Mouse (Mus musculus): ENCODE data around the gene Gm44965. TPM values are rescaled to one million over a fixed set of nuclear protein-coding genes. Genes with fewer than 3 reads are reported as not detected.
A peak's percentile ranks its signal among the peaks of the same experiment; 100 is the strongest.

Gene Gm44965
- total RNA-seq, 2 experiments from 2014 or later: not detected

GRCm38 (mm10) chr6:48636515-48636914 lies 42.8 kb downstream of the Gm44965 start:
- no peak for TF ChIP-seq CTCF (conservative IDR thresholded peaks at IDR 0.05)
- no peak overlapping the region for H3K27ac ChIP-seq
- no peak for DNase-seq (ENCODE audit: low spot score in 2 of 2)
- no peak overlapping the region for H3K4me3 ChIP-seq

DNA sequence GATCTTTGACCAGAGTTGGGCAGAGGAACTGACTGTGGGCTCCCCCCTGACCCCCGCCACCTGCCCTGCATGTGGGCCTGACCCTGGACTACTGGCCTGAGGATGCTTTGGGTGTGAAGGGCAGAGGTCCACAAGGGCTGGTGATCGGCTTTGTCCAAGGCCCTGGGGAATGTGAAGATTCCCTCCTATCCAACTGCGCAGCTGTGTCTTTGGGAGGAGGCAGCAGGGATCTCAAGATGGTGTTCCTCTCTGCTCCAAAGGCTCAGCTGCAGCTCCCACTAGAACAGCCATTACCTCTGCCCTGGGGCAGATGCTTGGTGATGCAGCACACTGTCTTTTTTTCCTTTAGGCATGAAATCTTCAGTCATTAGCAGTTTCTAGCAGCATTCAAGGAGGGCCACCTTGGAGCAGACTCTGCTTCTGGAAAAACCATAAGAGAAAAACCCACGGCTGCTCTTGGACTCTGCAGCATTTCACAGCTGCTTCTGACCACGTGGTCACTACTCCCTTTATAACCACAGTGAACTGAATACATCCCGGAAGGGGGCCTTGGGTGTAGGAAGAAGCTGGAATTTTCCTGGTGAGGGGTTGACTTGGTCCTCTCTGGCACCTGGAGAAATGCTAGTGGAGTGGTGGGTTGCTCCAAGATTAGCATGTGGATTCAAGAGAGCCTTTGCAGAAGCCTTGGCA lies 44.2 kb downstream of the Gm44965 start:
- no peak for DNase-seq (ENCODE audit: low spot score in 2 of 2)
- H3K4me3 ChIP-seq: no peak overlapping the region
- H3K27ac ChIP-seq: no peak overlapping the region
- TF ChIP-seq CTCF (conservative IDR thresholded peaks at IDR 0.05): no peak

GRCm38 (mm10) chr6:48638553-48638952 lies 44.8 kb downstream of the Gm44965 start:
- no peak overlapping the region for H3K4me3 ChIP-seq
- no peak for TF ChIP-seq CTCF (conservative IDR thresholded peaks at IDR 0.05)
- H3K27ac ChIP-seq: no peak overlapping the region
- DNase-seq (ENCODE audit: low spot score in 2 of 2): no peak

DNA sequence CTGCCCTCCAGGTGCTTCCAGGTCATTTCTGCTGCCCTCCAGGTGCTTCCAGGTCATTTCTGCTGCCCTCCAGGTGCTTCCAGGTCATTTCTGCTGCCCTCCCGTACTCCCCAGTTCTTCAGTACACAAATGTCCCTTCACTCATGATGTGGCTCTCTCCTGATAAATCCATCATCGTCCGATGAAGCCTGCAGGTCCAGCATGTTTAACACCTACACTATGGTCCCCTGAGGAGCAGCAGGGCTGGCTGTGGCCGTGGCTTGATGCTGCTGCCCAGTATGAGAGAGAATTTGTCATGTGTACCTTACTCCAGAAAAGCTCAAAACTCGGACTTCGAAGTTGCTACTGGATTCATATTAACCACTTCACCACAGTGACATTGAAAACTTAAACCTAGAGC lies 47.6 kb downstream of the Gm44965 start:
- no peak for DNase-seq (ENCODE audit: low spot score in 2 of 2)
- H3K27ac ChIP-seq: no peak overlapping the region
- no peak overlapping the region for H3K4me3 ChIP-seq
- no peak for TF ChIP-seq CTCF (conservative IDR thresholded peaks at IDR 0.05)

DNA sequence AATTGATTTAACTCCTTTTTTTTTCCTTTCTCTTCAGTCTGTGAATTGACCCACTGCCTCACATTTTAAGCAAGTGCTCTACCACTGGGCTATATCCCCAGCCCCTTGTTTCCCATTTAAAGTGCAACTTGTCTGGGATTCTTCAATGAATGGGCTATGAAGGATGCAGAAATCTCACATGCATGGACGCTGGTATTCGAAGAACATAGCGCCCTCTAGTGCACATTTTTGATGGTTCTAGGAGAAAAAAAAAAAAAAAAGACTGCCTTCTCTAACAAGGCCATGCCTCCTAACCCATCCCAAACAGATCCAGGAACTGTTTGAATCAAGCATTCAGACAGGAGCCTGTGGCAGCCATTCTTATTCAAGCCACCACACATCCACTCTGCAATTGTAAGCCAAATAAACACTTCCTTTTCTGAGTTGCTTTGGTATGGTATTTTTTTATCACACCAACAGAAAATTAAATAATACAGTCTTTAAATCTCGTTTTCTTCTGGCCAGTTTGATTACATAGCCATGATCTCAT lies 49.1 kb downstream of the Gm44965 start:
- H3K27ac ChIP-seq: no peak overlapping the region
- peak; percentile 82 for TF ChIP-seq CTCF (conservative IDR thresholded peaks at IDR 0.05)
- peak; percentile 41 to 43 for DNase-seq (ENCODE audit: low spot score in 2 of 2)
- no peak overlapping the region for H3K4me3 ChIP-seq

DNA sequence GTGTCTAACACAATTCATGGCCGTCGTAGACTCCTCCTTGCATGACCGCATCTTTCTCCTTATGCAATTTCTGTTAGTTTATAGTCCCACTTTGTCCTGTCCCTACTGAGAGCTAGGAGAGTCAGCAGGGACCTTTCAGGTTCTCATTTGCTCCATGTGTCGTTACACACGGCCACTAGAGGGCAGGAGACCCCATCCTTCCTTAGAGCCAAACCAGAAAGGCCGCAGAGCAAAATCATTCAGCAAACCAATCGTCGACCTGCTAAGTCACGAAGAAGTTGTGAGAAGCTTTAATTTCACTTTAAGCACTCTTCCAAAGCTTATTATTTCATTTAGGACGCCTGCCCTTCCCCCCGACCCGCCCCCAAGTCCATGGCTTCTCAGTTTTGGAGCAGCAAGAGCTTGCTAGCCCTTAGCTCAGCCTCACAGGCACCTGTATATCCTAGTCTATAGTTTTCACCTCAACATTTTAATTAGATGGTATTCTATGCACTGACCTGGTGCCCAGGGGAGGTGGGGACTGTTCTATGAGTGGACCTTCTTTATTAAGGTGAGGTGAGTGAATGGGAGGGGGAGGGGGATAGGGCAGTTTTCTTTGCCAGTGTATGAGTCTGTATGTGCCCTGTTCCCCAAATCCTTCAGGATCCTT lies 52.0 kb downstream of the Gm44965 start:
- DNase-seq (ENCODE audit: low spot score in 2 of 2): peak; percentile 44 to 81
- Histone ChIP-seq H3K27ac (no peak overlapping the region), H3K4me3 (no peak overlapping the region)
- peak; percentile 93 for TF ChIP-seq CTCF (conservative IDR thresholded peaks at IDR 0.05)

DNA sequence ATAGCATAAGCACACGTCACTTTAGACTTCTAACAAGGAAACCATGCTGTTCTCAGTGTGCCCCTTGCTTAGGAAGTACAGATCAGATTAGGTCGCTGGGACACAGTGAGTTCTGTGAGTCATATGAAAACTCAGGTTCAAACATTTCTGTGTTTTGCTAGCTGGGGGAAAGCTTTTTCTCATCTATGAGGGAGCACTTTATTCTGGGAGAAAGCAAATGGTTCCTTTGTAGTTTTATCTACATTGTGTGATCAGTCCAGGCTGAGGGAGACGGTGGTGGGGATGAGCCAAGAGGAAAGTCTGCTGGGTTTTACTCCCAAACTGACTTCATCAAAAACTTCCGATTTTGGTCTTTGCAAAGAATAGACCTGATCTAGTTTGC lies 52.6 kb downstream of the Gm44965 start:
- no peak for DNase-seq (ENCODE audit: low spot score in 2 of 2)
- Histone ChIP-seq H3K4me3 (no peak overlapping the region), H3K27ac (no peak overlapping the region)
- TF ChIP-seq CTCF (conservative IDR thresholded peaks at IDR 0.05): no peak

GRCm38 (mm10) chr6:48646995-48647394 lies 53.3 kb downstream of the Gm44965 start, which contains the start of gene Gimap8:
Gene Gimap8 (plus strand): TSS chr6:48647234.
- no peak within 1 kb of the TSS for H3K27ac ChIP-seq
- peak; percentile 72 for TF ChIP-seq CTCF (conservative IDR thresholded peaks at IDR 0.05)
- DNase-seq (ENCODE audit: low spot score in 2 of 2): no peak

DNA sequence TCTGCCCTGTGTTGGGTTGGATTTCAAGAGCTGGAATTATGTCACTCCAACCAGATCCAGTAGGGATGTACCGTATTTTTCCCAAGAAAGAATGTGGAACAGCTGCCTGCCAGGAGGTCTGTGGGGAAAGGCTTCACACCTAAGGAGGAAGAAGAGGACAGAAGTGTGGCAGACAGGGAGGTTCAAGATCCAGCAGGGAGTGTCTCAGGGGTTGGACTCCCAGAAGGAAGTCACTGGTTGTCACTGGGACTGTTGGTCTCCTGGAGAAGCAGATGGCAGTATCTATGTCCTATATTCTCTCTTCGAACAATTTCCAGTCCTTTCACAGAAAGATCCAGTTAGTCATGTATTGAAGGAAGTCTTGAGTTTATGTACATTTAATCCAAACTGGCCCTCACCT lies 53.9 kb downstream of the Gm44965 start:
- Histone ChIP-seq H3K4me3 (no peak overlapping the region), H3K27ac (no peak overlapping the region)
- no peak for TF ChIP-seq CTCF (conservative IDR thresholded peaks at IDR 0.05)

More at GRCm38 (mm10) chr6:48646995-48647394, 53.3 kb downstream of the Gm44965 start, which contains the start of gene Gimap8:
- H3K4me3 ChIP-seq: no peak within 1 kb of the TSS

GRCm38 (mm10) chr6:48648779-48649178 lies 55.0 kb downstream of the Gm44965 start:
- Histone ChIP-seq H3K4me3 (no peak overlapping the region), H3K27ac (no peak overlapping the region)
- DNase-seq (ENCODE audit: low spot score in 2 of 2): no peak
- no peak for TF ChIP-seq CTCF (conservative IDR thresholded peaks at IDR 0.05)

More for the DNA sequence above, 53.9 kb downstream of the Gm44965 start:
- DNase-seq (ENCODE audit: low spot score in 2 of 2): no peak

- no peak for DNase-seq (ENCODE audit: low spot score in 2 of 2)
- H3K27ac ChIP-seq: no peak overlapping the region
- no peak overlapping the region for H3K4me3 ChIP-seq
- TF ChIP-seq CTCF (conservative IDR thresholded peaks at IDR 0.05): no peak
Observed at GRCm38 (mm10) chr6:48650041-48650440, 56.3 kb downstream of the Gm44965 start.

DNA sequence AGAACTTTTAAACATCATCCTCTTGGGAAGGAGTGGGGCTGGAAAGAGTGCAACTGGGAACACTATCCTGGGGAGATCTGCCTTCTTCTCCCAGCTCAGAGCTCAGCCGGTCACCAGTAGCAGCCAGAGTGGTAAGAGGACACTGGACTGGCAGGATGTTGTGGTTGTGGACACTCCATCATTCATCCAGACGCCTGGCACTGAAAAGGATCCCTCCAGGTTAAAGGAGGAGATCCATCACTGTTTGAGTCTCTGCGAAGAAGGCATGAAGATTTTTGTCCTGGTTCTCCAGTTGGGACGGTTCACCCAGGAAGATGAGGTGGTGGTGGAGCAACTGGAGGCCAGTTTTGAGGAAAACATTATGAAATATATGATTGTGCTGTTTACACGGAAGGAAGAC lies 65.0 kb downstream of the Gm44965 start:
- DNase-seq (ENCODE audit: low spot score in 2 of 2): no peak
- no peak overlapping the region for H3K27ac ChIP-seq
- H3K4me3 ChIP-seq: no peak overlapping the region
- no peak for TF ChIP-seq CTCF (conservative IDR thresholded peaks at IDR 0.05)

GRCm38 (mm10) chr6:48664750-48665149 lies 71.0 kb downstream of the Gm44965 start:
- Histone ChIP-seq H3K4me3 (no peak overlapping the region), H3K27ac (no peak overlapping the region)
- no peak for TF ChIP-seq CTCF (conservative IDR thresholded peaks at IDR 0.05)
- DNase-seq (ENCODE audit: low spot score in 2 of 2): no peak

DNA sequence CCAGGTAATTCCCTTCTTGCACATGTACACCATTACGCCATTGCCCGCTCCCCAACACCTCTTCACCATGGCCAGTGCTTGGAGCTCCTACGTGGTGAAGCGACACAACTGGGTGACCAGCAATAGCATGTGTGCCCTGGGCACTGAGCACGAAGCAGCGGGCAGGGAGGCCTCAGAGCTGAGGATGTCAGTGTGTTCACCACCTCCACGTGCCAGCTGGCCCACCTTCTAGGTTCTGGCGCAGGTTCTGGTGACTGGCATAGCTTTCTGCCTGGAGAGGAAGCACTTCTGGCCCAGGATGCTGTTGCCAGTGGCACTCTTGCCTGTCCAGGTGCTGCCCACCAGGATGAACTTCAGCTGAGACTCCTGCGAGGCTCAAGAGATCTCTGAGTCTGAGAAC lies 71.7 kb downstream of the Gm44965 start:
- H3K4me3 ChIP-seq: no peak overlapping the region
- no peak for TF ChIP-seq CTCF (conservative IDR thresholded peaks at IDR 0.05)
- H3K27ac ChIP-seq: no peak overlapping the region
- DNase-seq (ENCODE audit: low spot score in 2 of 2): no peak

Measured in layer of hippocampus, adult 2 months (tissue).